Mouse (Mus musculus): ENCODE results near the gene Smim27. TPM values are rescaled to one million over a fixed set of nuclear protein-coding genes. Genes with fewer than 3 reads are reported as not detected.

Smim27 gene
- polyA plus RNA-seq, 1 experiment from 2014 or later = 28.6 TPM

DNA sequence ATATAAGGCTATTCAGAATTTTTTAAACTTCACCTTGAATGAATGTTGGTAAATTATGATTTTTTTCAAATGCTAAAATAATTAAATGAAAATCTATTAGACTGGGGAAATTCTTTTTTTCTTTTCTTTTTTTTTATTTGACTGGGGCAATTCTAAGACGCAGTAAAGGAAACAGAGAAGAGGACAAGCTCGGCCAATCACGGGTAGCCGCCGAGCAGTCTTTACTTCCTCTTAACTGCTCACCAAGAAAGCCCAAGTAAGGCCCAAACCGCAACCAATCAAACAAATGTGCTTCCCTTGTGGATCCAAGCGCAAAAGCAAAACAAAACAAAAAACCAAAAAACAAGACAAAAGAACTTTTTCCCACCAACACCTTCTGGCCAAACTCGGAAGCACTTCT lies 25.3 kb upstream of the Smim27 start:
- Histone ChIP-seq H3K4me2 (replicated peaks; ENCODE audit: low read depth, low read length) (no peak overlapping the region), H3K4me1 (ENCODE audit: control insufficient read depth, insufficient read depth, low read length) (0 out of 2 replicates have a peak, but pooled peaks cover 1% of the 10 kb centered on the region), H3K27me3 (ENCODE audit: control insufficient read depth, insufficient read depth, low read length) (no peaks in the 10 kb centered on the region), H3K4me3 (ENCODE audit: low read length) (no peak overlapping the region), H3K36me3 (ENCODE audit: control insufficient read depth, insufficient read depth, low read length) (no peaks in the 10 kb centered on the region), H3K9me3 (ENCODE audit: control insufficient read depth, low read length) (no peaks in the 10 kb centered on the region), H3K27ac (ENCODE audit: low read depth, low read length) (no peak overlapping the region), H3K9ac (ENCODE audit: low read depth, low read length) (no peak overlapping the region)
- ATAC-seq (ENCODE audit: low FRiP score, low TSS enrichment) = no peak
- WGBS = 90% methylated on average over 8 of the region's 8 CpGs

GRCm38 (mm10) chr4:40250984-40251383 lies 18.4 kb upstream of the Smim27 start:
- no peaks in the 10 kb centered on the region; the same call in 1 of the 2 replicates for H3K36me3 ChIP-seq (ENCODE audit: control insufficient read depth, insufficient read depth, low read length)
- 91% methylated on average over 5 of the region's 5 CpGs for WGBS
- H3K9me3 ChIP-seq (ENCODE audit: control insufficient read depth, low read length) = no peaks in the 10 kb centered on the region
- no peak overlapping the region for H3K9ac ChIP-seq (ENCODE audit: low read depth, low read length)
- H3K4me3 ChIP-seq (ENCODE audit: low read length) = no peak overlapping the region
- no peaks in the 10 kb centered on the region for H3K4me1 ChIP-seq (ENCODE audit: control insufficient read depth, insufficient read depth, low read length)
- H3K27me3 ChIP-seq (ENCODE audit: control insufficient read depth, insufficient read depth, low read length) = no peaks in the 10 kb centered on the region
- H3K4me2 ChIP-seq (replicated peaks; ENCODE audit: low read depth, low read length) = no peak overlapping the region
- H3K27ac ChIP-seq (ENCODE audit: low read depth, low read length) = no peak overlapping the region
- no peak for ATAC-seq (ENCODE audit: low FRiP score, low TSS enrichment)

GRCm38 (mm10) chr4:40253766-40254165 lies 15.6 kb upstream of the Smim27 start:
- Histone ChIP-seq H3K9ac (ENCODE audit: low read depth, low read length) (no peak overlapping the region), H3K4me2 (replicated peaks; ENCODE audit: low read depth, low read length) (no peak overlapping the region), H3K36me3 (ENCODE audit: control insufficient read depth, insufficient read depth, low read length) (peaks cover under 1% of the 10 kb centered on the region; the same call in 1 of the 2 replicates), H3K9me3 (ENCODE audit: control insufficient read depth, low read length) (no peaks in the 10 kb centered on the region), H3K4me3 (ENCODE audit: low read length) (no peak overlapping the region), H3K27me3 (ENCODE audit: control insufficient read depth, insufficient read depth, low read length) (no peaks in the 10 kb centered on the region), H3K27ac (ENCODE audit: low read depth, low read length) (no peak overlapping the region), H3K4me1 (ENCODE audit: control insufficient read depth, insufficient read depth, low read length) (no peaks in the 10 kb centered on the region)
- 71% methylated on average over 2 of the region's 2 CpGs for WGBS
- ATAC-seq (ENCODE audit: low FRiP score, low TSS enrichment) = no peak

- H3K9me3 ChIP-seq (ENCODE audit: control insufficient read depth, low read length) = no peaks in the 10 kb centered on the region
- no peak for ATAC-seq (ENCODE audit: low FRiP score, low TSS enrichment)
- no peak overlapping the region for H3K4me3 ChIP-seq (ENCODE audit: low read length)
- H3K27ac ChIP-seq (ENCODE audit: low read depth, low read length) = no peak overlapping the region
- 87% methylated on average over 8 of the region's 8 CpGs for WGBS
- H3K36me3 ChIP-seq (ENCODE audit: control insufficient read depth, insufficient read depth, low read length) = peaks cover 8% of the 10 kb centered on the region; the same call in 1 of the 2 replicates
- H3K27me3 ChIP-seq (ENCODE audit: control insufficient read depth, insufficient read depth, low read length) = no peaks in the 10 kb centered on the region
- H3K4me2 ChIP-seq (replicated peaks; ENCODE audit: low read depth, low read length) = no peak overlapping the region
- no peak overlapping the region for H3K9ac ChIP-seq (ENCODE audit: low read depth, low read length)
- no peaks in the 10 kb centered on the region for H3K4me1 ChIP-seq (ENCODE audit: control insufficient read depth, insufficient read depth, low read length)
These were observed 14.8 kb upstream of the Smim27 start for GRCm38 (mm10) chr4:40254385-40255103.

GRCm38 (mm10) chr4:40264321-40264720 lies 5.1 kb upstream of the Smim27 start:
- WGBS = 74% methylated on average over 1 of the region's 1 CpGs

GRCm38 (mm10) chr4:40267681-40268080 lies 1.7 kb upstream of the Smim27 start:
- Histone ChIP-seq H3K4me2 (replicated peaks; ENCODE audit: low read depth, low read length) (peak overlapping the region; percentile 87), H3K27ac (ENCODE audit: low read depth, low read length) (peak overlapping the region; percentile 59; the same call in 1 of the 2 replicates), H3K9ac (ENCODE audit: low read depth, low read length) (peak overlapping the region; percentile 78), H3K27me3 (ENCODE audit: control insufficient read depth, insufficient read depth, low read length) (no peaks in the 10 kb centered on the region), H3K4me1 (ENCODE audit: control insufficient read depth, insufficient read depth, low read length) (peaks cover 19% of the 10 kb centered on the region), H3K4me3 (ENCODE audit: low read length) (peak overlapping the region; percentile 67), H3K9me3 (ENCODE audit: control insufficient read depth, low read length) (no peaks in the 10 kb centered on the region), H3K36me3 (ENCODE audit: control insufficient read depth, insufficient read depth, low read length) (peaks cover 36% of the 10 kb centered on the region)
- ATAC-seq (ENCODE audit: low FRiP score, low TSS enrichment) = peak; percentile 1; the same call in 1 of the 2 replicates
- WGBS = 59% methylated on average over 7 of the region's 7 CpGs

More at GRCm38 (mm10) chr4:40264321-40264720, 5.1 kb upstream of the Smim27 start:
- Histone ChIP-seq H3K4me1 (ENCODE audit: control insufficient read depth, insufficient read depth, low read length) (peaks cover 19% of the 10 kb centered on the region), H3K27ac (ENCODE audit: low read depth, low read length) (no peak overlapping the region), H3K4me2 (replicated peaks; ENCODE audit: low read depth, low read length) (no peak overlapping the region), H3K9ac (ENCODE audit: low read depth, low read length) (no peak overlapping the region), H3K36me3 (ENCODE audit: control insufficient read depth, insufficient read depth, low read length) (peaks cover 61% of the 10 kb centered on the region), H3K9me3 (ENCODE audit: control insufficient read depth, low read length) (no peaks in the 10 kb centered on the region), H3K27me3 (ENCODE audit: control insufficient read depth, insufficient read depth, low read length) (no peaks in the 10 kb centered on the region), H3K4me3 (ENCODE audit: low read length) (no peak overlapping the region)
- ATAC-seq (ENCODE audit: low FRiP score, low TSS enrichment) = no peak

DNA sequence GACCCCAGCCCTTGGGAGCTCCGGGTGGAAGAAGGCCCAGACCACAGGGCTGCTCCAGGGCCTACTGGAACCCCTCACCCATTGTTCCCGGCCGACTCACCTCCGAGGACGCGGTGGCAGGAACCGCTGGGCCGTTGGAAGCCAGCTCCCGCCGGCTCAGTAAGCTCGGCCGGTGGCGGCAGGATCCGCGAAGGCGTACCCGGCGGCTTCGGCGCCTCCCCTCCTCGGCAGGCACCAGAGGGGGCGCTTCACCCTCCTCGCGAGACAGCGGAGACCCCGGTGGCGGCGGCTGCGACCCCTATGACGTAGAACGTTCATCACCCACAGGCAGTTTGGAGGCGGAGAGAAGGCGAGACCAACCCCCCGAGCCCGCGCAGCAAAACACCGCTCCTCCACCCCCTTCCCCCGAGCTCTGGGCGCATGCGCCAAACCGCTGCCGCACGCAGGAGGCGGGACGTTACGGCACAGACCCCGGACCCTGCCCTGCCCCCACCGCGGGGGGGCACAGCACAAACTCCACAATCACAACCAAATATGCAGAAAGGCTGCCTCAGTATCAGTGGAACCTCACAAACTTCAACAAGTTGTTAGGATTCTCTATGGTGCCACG lies 1.1 kb upstream of the Smim27 start:
- Histone ChIP-seq H3K4me3 (ENCODE audit: low read length) (peak overlapping the region; percentile 67), H3K27ac (ENCODE audit: low read depth, low read length) (peak overlapping the region; percentile 98), H3K9me3 (ENCODE audit: control insufficient read depth, low read length) (no peaks in the 10 kb centered on the region), H3K4me2 (replicated peaks; ENCODE audit: low read depth, low read length) (peak overlapping the region; percentile 87), H3K27me3 (ENCODE audit: control insufficient read depth, insufficient read depth, low read length) (no peaks in the 10 kb centered on the region), H3K4me1 (ENCODE audit: control insufficient read depth, insufficient read depth, low read length) (peaks cover 19% of the 10 kb centered on the region), H3K9ac (ENCODE audit: low read depth, low read length) (peak overlapping the region; percentile 78), H3K36me3 (ENCODE audit: control insufficient read depth, insufficient read depth, low read length) (peaks cover 36% of the 10 kb centered on the region)
- 1% methylated on average over 48 of the region's 50 CpGs for WGBS
- ATAC-seq (ENCODE audit: low FRiP score, low TSS enrichment) = peak; percentile 82

- peaks cover 38% of the 10 kb centered on the region for H3K36me3 ChIP-seq (ENCODE audit: control insufficient read depth, insufficient read depth, low read length)
- no peak; the same call in 1 of the 2 replicates for ATAC-seq (ENCODE audit: low FRiP score, low TSS enrichment)
- WGBS = under 1% methylated on average over 16 of the region's 16 CpGs
These were observed 544 bp upstream of the Smim27 start for GRCm38 (mm10) chr4:40268835-40269234.

DNA sequence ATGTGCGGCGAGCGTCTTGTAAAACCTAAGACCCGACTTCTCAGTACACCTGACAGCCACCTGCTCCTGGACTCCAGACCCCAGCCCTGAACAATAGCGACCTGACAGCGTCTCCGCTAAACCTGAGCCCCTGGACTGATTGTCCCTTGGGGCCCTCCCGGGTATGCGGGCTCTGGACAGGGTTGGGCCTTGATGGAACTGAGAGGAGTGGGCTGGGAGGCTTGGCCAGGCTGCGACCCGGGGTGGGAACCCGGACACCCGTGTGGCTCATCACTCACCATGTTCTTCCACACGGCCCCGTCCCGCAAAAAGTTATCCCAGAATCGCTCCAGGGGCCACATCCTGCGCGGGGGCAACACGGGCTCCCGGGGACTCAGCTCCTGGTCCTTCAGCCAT lies 9.5 kb downstream of the Smim27 start:
- ATAC-seq (ENCODE audit: low FRiP score, low TSS enrichment) = peak; percentile 71
- WGBS = under 1% methylated on average over 21 of the region's 21 CpGs

More at GRCm38 (mm10) chr4:40268835-40269234, 544 bp upstream of the Smim27 start:
- no peaks in the 10 kb centered on the region for H3K27me3 ChIP-seq (ENCODE audit: control insufficient read depth, insufficient read depth, low read length)
- peak overlapping the region; percentile 67 for H3K4me3 ChIP-seq (ENCODE audit: low read length)
- peak overlapping the region; percentile 78 for H3K9ac ChIP-seq (ENCODE audit: low read depth, low read length)
- peak overlapping the region; percentile 98 for H3K27ac ChIP-seq (ENCODE audit: low read depth, low read length)
- no peaks in the 10 kb centered on the region for H3K9me3 ChIP-seq (ENCODE audit: control insufficient read depth, low read length)
- peak overlapping the region; percentile 87 for H3K4me2 ChIP-seq (replicated peaks; ENCODE audit: low read depth, low read length)
- peaks cover 19% of the 10 kb centered on the region for H3K4me1 ChIP-seq (ENCODE audit: control insufficient read depth, insufficient read depth, low read length)

More for the DNA sequence above, 9.5 kb downstream of the Smim27 start:
- no peaks in the 10 kb centered on the region for H3K27me3 ChIP-seq (ENCODE audit: control insufficient read depth, insufficient read depth, low read length)
- H3K9me3 ChIP-seq (ENCODE audit: control insufficient read depth, low read length) = no peaks in the 10 kb centered on the region
- peaks cover 18% of the 10 kb centered on the region for H3K36me3 ChIP-seq (ENCODE audit: control insufficient read depth, insufficient read depth, low read length)
- peak overlapping the region; percentile 89 for H3K27ac ChIP-seq (ENCODE audit: low read depth, low read length)
- H3K9ac ChIP-seq (ENCODE audit: low read depth, low read length) = peak overlapping the region; percentile 87
- H3K4me2 ChIP-seq (replicated peaks; ENCODE audit: low read depth, low read length) = peak overlapping the region; percentile 60
- peak overlapping the region; percentile 98 for H3K4me3 ChIP-seq (ENCODE audit: low read length)
- H3K4me1 ChIP-seq (ENCODE audit: control insufficient read depth, insufficient read depth, low read length) = peaks cover 10% of the 10 kb centered on the region

Measured in kidney, embryonic 14.5 days (tissue).